Mouse (Mus musculus): ENCODE measurements around the gene Etv6. TPM values are rescaled to one million over a fixed set of nuclear protein-coding genes. Genes with fewer than 3 reads are reported as not detected.

Gene Etv6
- total and polyA plus RNA-seq, 3 experiments, result 12.6 to 25.9 TPM; not detected in 1

DNA sequence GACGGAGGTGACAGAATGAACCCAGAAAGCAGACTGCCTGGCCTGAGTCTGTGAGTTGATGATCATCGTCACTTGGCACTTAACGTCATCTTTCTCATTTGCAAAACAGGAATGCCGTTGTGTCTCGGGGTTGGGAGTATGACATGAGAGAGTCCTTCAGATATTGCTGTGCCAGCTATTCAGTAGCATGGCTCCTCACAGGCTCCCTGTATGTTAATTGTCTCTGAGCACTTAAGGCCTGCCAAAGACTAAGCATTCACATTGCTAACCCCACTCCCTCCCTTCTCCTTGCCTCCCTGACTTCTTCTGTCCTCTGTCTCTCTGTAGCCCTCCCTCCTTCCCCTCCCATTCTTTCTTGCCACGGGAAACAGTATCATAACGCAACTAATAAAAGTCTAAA, 72.2 kb downstream of the Etv6 start (continued):
- no peak for TF ChIP-seq POLR2A (IDR thresholded peaks at IDR 0.05; ENCODE audit: control insufficient read depth in 1 of 2, insufficient read depth in 1 of 2, low read depth in 1 of 2, low read length in 2 of 2, poor library complexity in 1 of 2)
- no peak for TF ChIP-seq SIN3A (IDR thresholded peaks at IDR 0.05; ENCODE audit: low read length)

GRCm38 (mm10) chr6:134109675-134110074, 74.2 kb downstream of the Etv6 start:
- no peak for TF ChIP-seq ZC3H11A (IDR thresholded peaks at IDR 0.05; ENCODE audit: low read depth, low read length)
- TF ChIP-seq E2F4 (IDR thresholded peaks at IDR 0.05; ENCODE audit: borderline replicate concordance, low read depth, low read length), result no peak
- TF ChIP-seq MAX (IDR thresholded peaks at IDR 0.05; ENCODE audit: low read length), result no peak
- peak; percentile 60 to 64 for TF ChIP-seq EP300 (IDR thresholded peaks at IDR 0.05; ENCODE audit: low read depth in 1 of 2, low read length in 2 of 2)
- no peak for TF ChIP-seq BHLHE40 (IDR thresholded peaks at IDR 0.05; ENCODE audit: borderline replicate concordance, low read depth, low read length)
- no peak for TF ChIP-seq MYB (IDR thresholded peaks at IDR 0.05; ENCODE audit: low read depth, low read length)
- no peak for TF ChIP-seq UBTF (IDR thresholded peaks at IDR 0.05; ENCODE audit: borderline replicate concordance, insufficient read depth, low read depth, low read length)
- no peak for TF ChIP-seq MAZ (IDR thresholded peaks at IDR 0.05; ENCODE audit: low read depth, low read length)
- TF ChIP-seq ELF1 (IDR thresholded peaks at IDR 0.05; ENCODE audit: low read depth, low read length), result no peak
- no peak for TF ChIP-seq RCOR1 (IDR thresholded peaks at IDR 0.05; ENCODE audit: low read depth, low read length)
- TF ChIP-seq ETS1 (IDR thresholded peaks at IDR 0.05; ENCODE audit: low read depth, low read length), result peak; percentile 82
- TF ChIP-seq POLR2A (IDR thresholded peaks at IDR 0.05; ENCODE audit: control insufficient read depth in 1 of 2, insufficient read depth in 1 of 2, low read depth in 1 of 2, low read length in 2 of 2, poor library complexity in 1 of 2), result no peak
- no peak for TF ChIP-seq HCFC1 (IDR thresholded peaks at IDR 0.05; ENCODE audit: low read depth, low read length)
- no peak for TF ChIP-seq JUND (IDR thresholded peaks at IDR 0.05; ENCODE audit: low read depth, low read length)
- TF ChIP-seq MYC (IDR thresholded peaks at IDR 0.05; ENCODE audit: low read depth, low read length), result no peak
- no peak for TF ChIP-seq MEF2A (IDR thresholded peaks at IDR 0.05; ENCODE audit: extremely low read depth, insufficient replicate concordance, low read depth, low read length, poor library complexity, severe bottlenecking)
- TF ChIP-seq GATA1 (IDR thresholded peaks at IDR 0.05; ENCODE audit: low read depth, low read length), result peak; percentile 57
- no peak for TF ChIP-seq MAFK (IDR thresholded peaks at IDR 0.05; ENCODE audit: borderline replicate concordance, low read depth, low read length)
- no peak for TF ChIP-seq RAD21 (IDR thresholded peaks at IDR 0.05; ENCODE audit: low read depth, low read length)
- TF ChIP-seq USF1 (IDR thresholded peaks at IDR 0.05; ENCODE audit: low read depth, low read length), result 0 out of 2 replicates have a peak, but pooled peaks have one; percentile 17
- TF ChIP-seq SIN3A (IDR thresholded peaks at IDR 0.05; ENCODE audit: low read length), result no peak
- no peak for TF ChIP-seq CHD2 (IDR thresholded peaks at IDR 0.05; ENCODE audit: low read length)
- peak; percentile 88 for TF ChIP-seq TCF12 (IDR thresholded peaks at IDR 0.05; ENCODE audit: low read depth, low read length)
- TF ChIP-seq TAL1 (IDR thresholded peaks at IDR 0.05; ENCODE audit: low read length), result peak; percentile 74
- TF ChIP-seq ZKSCAN1 (IDR thresholded peaks at IDR 0.05; ENCODE audit: low read depth, low read length), result no peak
- TF ChIP-seq NRF1 (IDR thresholded peaks at IDR 0.05; ENCODE audit: insufficient read depth, low read depth, low read length, poor library complexity, severe bottlenecking), result no peak
- Histone ChIP-seq H3K9ac (ENCODE audit: control insufficient read depth, low read depth, low read length, poor library complexity, severe bottlenecking) (no peak overlapping the region), H3K79me2 (ENCODE audit: control insufficient read depth, insufficient read depth, low read length, poor library complexity) (peaks cover 5% of the 10 kb centered on the region), H3K27me3 (ENCODE audit: control insufficient read depth in 1 of 2, insufficient read depth in 2 of 2, low read length in 2 of 2) (no peaks in the 10 kb centered on the region), H3K4me3 (ENCODE audit: control insufficient read depth in 1 of 2, insufficient read depth in 1 of 2, low read depth in 2 of 2, low read length in 2 of 2) (no peak overlapping the region), H3K9me3 (replicated peaks; ENCODE audit: insufficient read depth, low read length) (no peaks in the 10 kb centered on the region), H3K4me1 (ENCODE audit: control insufficient read depth in 1 of 2, insufficient read depth in 2 of 2, low read length in 2 of 2) (peaks cover 6 to 24% of the 10 kb centered on the region in 2 experiments; a peak in 3 of 4 replicates), H3K36me3 (ENCODE audit: control insufficient read depth in 1 of 2, insufficient read depth in 2 of 2, low read length in 2 of 2) (peaks cover 0 to 24% of the 10 kb centered on the region in 2 experiments), H3K27ac (ENCODE audit: control insufficient read depth, low read depth, low read length) (no peak overlapping the region)
- peak; percentile 28 for DNase-seq (ENCODE audit: low read depth, low spot score)
